Mouse (Mus musculus) E14TG2a.4 (cell line): ENCODE measurements around the gene Sec14l2.
"Not testable (repeated sequence)": the region's sequence is repeated elsewhere in the genome, so short reads cannot be mapped to it uniquely, and the experiment has no call there.

Experiments
- H3K27me3 ChIP-seq: 2 replicates; pipeline ENCODE4 v1.6.1; 2014; ENCODE audit warnings: low read length, control low read depth; ENCODE audit not compliant: insufficient read depth
- H3K36me3 ChIP-seq: 2 replicates; pipeline ENCODE4 v1.6.1; 2014; ENCODE audit warnings: low read length, control low read depth; ENCODE audit not compliant: insufficient read depth
- H3K4me1 ChIP-seq: replicated peaks from 2 replicates; pipeline ENCODE4 v1.6.1; 2014; ENCODE audit warnings: low read depth, low read length, control low read depth
- H3K4me3 ChIP-seq: replicated peaks from 2 replicates; pipeline ENCODE4 v1.5.1; 2014; ENCODE audit warnings: mild to moderate bottlenecking, low read length
- H3K9me3 ChIP-seq: 2 replicates; pipeline ENCODE4 v1.6.1; 2014; ENCODE audit warnings: low read length, control low read depth
- CTCF ChIP-seq: conservative IDR thresholded peaks from 2 replicates; pipeline ENCODE4 v1.5.1; 2014; ENCODE audit warnings: low read length
- NANOG ChIP-seq: IDR thresholded peaks from 2 replicates; pipeline ENCODE4 v1.6.1; 2014; ENCODE audit warnings: borderline replicate concordance, low read length, mixed read lengths
- POU5F1 ChIP-seq: IDR thresholded peaks from 2 replicates; pipeline ENCODE4 v1.6.1; 2014; ENCODE audit warnings: low read length, borderline replicate concordance

The Sec14l2 gene

GRCm38 (mm10) chr11:4134986-4135935 lies 12.0 kb upstream of the Sec14l2 start, which contains the start of gene Rnf215:
TSS of gene Rnf215 (plus strand) at chr11:4135202.
- Histone ChIP-seq H3K4me1 (peaks cover 35% of the 10 kb centered on the region), H3K4me3 (peak within 1 kb of the TSS; percentile 92), H3K36me3 (peaks cover 30% of the 10 kb centered on the region), H3K9me3 (no peaks in the 10 kb centered on the region), H3K27me3 (peaks cover 24% of the 10 kb centered on the region)
- TF ChIP-seq CTCF, result peak; percentile 46
- TF ChIP-seq NANOG, result no peak

GRCm38 (mm10) chr11:4134400-4134799 lies 11.2 kb upstream of the Sec14l2 start:
- H3K4me3 ChIP-seq, result peak overlapping the region; percentile 92
- peaks cover 35% of the 10 kb centered on the region for H3K4me1 ChIP-seq
- peaks cover 23% of the 10 kb centered on the region for H3K36me3 ChIP-seq
- no peaks in the 10 kb centered on the region for H3K9me3 ChIP-seq
- H3K27me3 ChIP-seq, result peaks cover 27% of the 10 kb centered on the region
- TF ChIP-seq POU5F1 (no peak), NANOG (no peak), CTCF (no peak)

- H3K4me1 ChIP-seq, result peaks cover 35% of the 10 kb centered on the region
- no peaks in the 10 kb centered on the region for H3K9me3 ChIP-seq
- TF ChIP-seq CTCF (peak; percentile 88), POU5F1 (no peak)
- H3K27me3 ChIP-seq, result peaks cover 27% of the 10 kb centered on the region
- H3K4me3 ChIP-seq, result no peak overlapping the region
- peaks cover 21% of the 10 kb centered on the region for H3K36me3 ChIP-seq
Observed at GRCm38 (mm10) chr11:4133450-4133849, 10.2 kb upstream of the Sec14l2 start.

GRCm38 (mm10) chr11:4128461-4128860 lies 5.2 kb upstream of the Sec14l2 start:
- H3K9me3 ChIP-seq, H3K36me3 ChIP-seq, H3K4me3 ChIP-seq: not testable (repeated sequence)
- Histone ChIP-seq H3K4me1 (peaks cover 31% of the 10 kb centered on the region), H3K27me3 (peaks cover 15% of the 10 kb centered on the region; the same call in 1 of the 2 replicates)

GRCm38 (mm10) chr11:4127059-4127458 lies 3.8 kb upstream of the Sec14l2 start:
- no peak overlapping the region for H3K4me3 ChIP-seq
- no peaks in the 10 kb centered on the region for H3K36me3 ChIP-seq
- TF ChIP-seq POU5F1, result no peak
- TF ChIP-seq CTCF, result peak; percentile 63
- peaks cover 6% of the 10 kb centered on the region; the same call in 1 of the 2 replicates for H3K9me3 ChIP-seq
- peaks cover 15% of the 10 kb centered on the region; the same call in 1 of the 2 replicates for H3K27me3 ChIP-seq
- H3K4me1 ChIP-seq, result peaks cover 46% of the 10 kb centered on the region

- TF ChIP-seq CTCF, result peak; percentile 98
- no peak for TF ChIP-seq POU5F1
- no peak for TF ChIP-seq NANOG
- peaks cover 6% of the 10 kb centered on the region; the same call in 1 of the 2 replicates for H3K9me3 ChIP-seq
- H3K36me3 ChIP-seq, result peaks cover 14% of the 10 kb centered on the region
- H3K4me3 ChIP-seq, result peak overlapping the region; percentile 79
- H3K27me3 ChIP-seq, result peaks cover 12% of the 10 kb centered on the region
- H3K4me1 ChIP-seq, result peaks cover 47% of the 10 kb centered on the region
Observed at GRCm38 (mm10) chr11:4123922-4124321, 707 bp upstream of the Sec14l2 start.

- no peak for TF ChIP-seq CTCF
- TF ChIP-seq POU5F1, result no peak
- no peak for TF ChIP-seq NANOG
- H3K9me3 ChIP-seq, result peaks cover 6% of the 10 kb centered on the region; the same call in 1 of the 2 replicates
Observed at GRCm38 (mm10) chr11:4122226-4122625, 989 bp downstream of the Sec14l2 start.

GRCm38 (mm10) chr11:4121691-4122090 lies 1.5 kb downstream of the Sec14l2 start:
- peaks cover 32% of the 10 kb centered on the region for H3K27me3 ChIP-seq
- H3K36me3 ChIP-seq, result peaks cover 14% of the 10 kb centered on the region
- H3K4me1 ChIP-seq, result peaks cover 59% of the 10 kb centered on the region
- H3K4me3 ChIP-seq, result no peak overlapping the region
- TF ChIP-seq CTCF (no peak), POU5F1 (no peak), NANOG (no peak)
- H3K9me3 ChIP-seq, result peaks cover 2% of the 10 kb centered on the region; the same call in 1 of the 2 replicates

More at GRCm38 (mm10) chr11:4122226-4122625, 989 bp downstream of the Sec14l2 start:
- Histone ChIP-seq H3K4me1 (peaks cover 59% of the 10 kb centered on the region), H3K36me3 (peaks cover 14% of the 10 kb centered on the region), H3K27me3 (peaks cover 27% of the 10 kb centered on the region), H3K4me3 (peak overlapping the region; percentile 79)
